Mouse (Mus musculus): ENCODE measurements at regions not wholly inside any gene's neighbourhood (a gene's known extent, or its start where the extent isn't known, plus 50 kb on each side); places are given as distances from the start of the nearest gene placed in this dataset.
A peak's percentile ranks its signal among the peaks of the same experiment; 100 is the strongest.
"Not testable (repeated sequence)": the region's sequence is repeated elsewhere in the genome, so short reads cannot be mapped to it uniquely, and the experiment has no call there.

- Histone ChIP-seq H3K36me3 (ENCODE audit: control insufficient read depth, insufficient read depth, low read length) (no peaks in the 10 kb centered on the region), H3K9ac (ENCODE audit: low read depth, low read length) (no peak overlapping the region), H3K27me3 (replicated peaks; ENCODE audit: control insufficient read depth, insufficient read depth, low read length) (no peaks in the 10 kb centered on the region), H3K9me3 (ENCODE audit: control insufficient read depth, low read length) (no peaks in the 10 kb centered on the region), H3K4me1 (ENCODE audit: control insufficient read depth, insufficient read depth, low read length) (no peaks in the 10 kb centered on the region), H3K4me3 (ENCODE audit: low read length) (no peak overlapping the region), H3K27ac (ENCODE audit: low read length) (no peak overlapping the region), H3K4me2 (ENCODE audit: low read depth, low read length) (no peak overlapping the region)
- ATAC-seq: no peak
These were observed 397.7 kb upstream of the Tbl1xr1 start for GRCm38 (mm10) chr3:21678734-21679133.

DNA sequence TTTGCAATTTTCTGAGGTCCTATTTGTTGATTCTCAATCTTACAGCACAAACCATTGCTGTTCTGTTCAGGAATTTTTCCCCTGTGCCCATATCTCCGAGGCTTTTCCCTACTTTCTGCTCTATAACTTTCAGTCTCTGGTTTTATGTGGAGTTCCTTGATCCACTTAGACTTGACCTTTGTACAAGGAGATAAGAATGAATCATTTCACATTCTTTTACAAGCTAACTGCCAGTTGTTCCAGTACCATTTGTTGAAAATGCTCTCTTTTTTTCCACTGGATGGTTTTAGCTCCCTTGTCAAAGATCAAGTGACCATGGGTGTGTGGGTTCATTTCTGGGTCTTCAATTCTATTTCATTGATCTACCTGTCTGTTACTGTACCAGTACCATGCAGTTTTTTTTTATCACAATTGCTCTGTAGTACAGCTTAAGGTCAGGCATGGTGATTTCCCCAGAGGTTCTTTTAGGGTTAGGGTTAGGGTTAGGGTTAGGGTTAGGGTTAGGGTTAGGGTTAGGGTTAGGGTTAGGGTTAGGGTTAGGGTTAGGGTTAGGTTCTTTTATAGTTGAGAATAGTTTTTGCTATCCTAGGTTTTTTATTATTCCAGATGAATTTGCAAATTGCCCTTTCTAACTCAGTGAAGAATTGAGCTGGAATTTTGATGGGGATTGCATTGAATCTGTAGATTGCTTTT is 378.3 kb upstream of the Tbl1xr1 start:
- not testable (repeated sequence) for H3K36me3 ChIP-seq (ENCODE audit: control insufficient read depth, insufficient read depth, low read length); H3K27ac ChIP-seq (ENCODE audit: low read length); H3K4me2 ChIP-seq (ENCODE audit: low read depth, low read length); H3K9me3 ChIP-seq (ENCODE audit: control insufficient read depth, low read length); H3K27me3 ChIP-seq (replicated peaks; ENCODE audit: control insufficient read depth, insufficient read depth, low read length); H3K4me1 ChIP-seq (ENCODE audit: control insufficient read depth, insufficient read depth, low read length); H3K4me3 ChIP-seq (ENCODE audit: low read length); H3K9ac ChIP-seq (ENCODE audit: low read depth, low read length)
- 46% methylated on average over 1 of the region's 1 CpGs for WGBS
- peak; percentile 59 for ATAC-seq

GRCm38 (mm10) chr3:21699526-21699925 is 376.9 kb upstream of the Tbl1xr1 start:
- H3K4me1 ChIP-seq (ENCODE audit: control insufficient read depth, insufficient read depth, low read length): peaks cover 3% of the 10 kb centered on the region; the same call in 1 of the 2 replicates
- no peak overlapping the region for H3K9ac ChIP-seq (ENCODE audit: low read depth, low read length)
- no peak overlapping the region for H3K4me2 ChIP-seq (ENCODE audit: low read depth, low read length)
- ATAC-seq: peak; percentile 36
- WGBS: 97% methylated on average over 1 of the region's 1 CpGs
- H3K27me3 ChIP-seq (replicated peaks; ENCODE audit: control insufficient read depth, insufficient read depth, low read length): no peaks in the 10 kb centered on the region
- H3K36me3 ChIP-seq (ENCODE audit: control insufficient read depth, insufficient read depth, low read length): no peaks in the 10 kb centered on the region
- H3K27ac ChIP-seq (ENCODE audit: low read length): no peak overlapping the region
- no peaks in the 10 kb centered on the region for H3K9me3 ChIP-seq (ENCODE audit: control insufficient read depth, low read length)
- no peak overlapping the region for H3K4me3 ChIP-seq (ENCODE audit: low read length)

DNA sequence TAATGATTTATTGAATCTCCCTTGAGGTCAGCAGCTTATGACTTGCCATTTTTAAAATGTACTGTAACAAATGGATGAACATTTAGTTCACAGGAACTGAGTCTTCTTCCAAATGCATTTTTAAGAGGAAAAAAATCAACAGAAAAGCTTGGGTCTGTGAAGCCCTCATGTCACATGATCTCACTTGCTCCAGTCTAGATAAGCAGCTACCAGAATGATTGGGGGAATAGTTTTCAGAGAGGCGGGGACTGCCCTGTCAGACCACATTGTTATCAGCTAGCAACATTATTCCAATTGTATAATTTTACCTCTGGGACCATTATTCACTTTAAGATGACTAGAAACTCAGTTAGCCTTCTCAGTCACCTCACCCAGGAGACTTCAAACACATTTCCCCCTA is 376.1 kb upstream of the Tbl1xr1 start:
- Histone ChIP-seq H3K9ac (ENCODE audit: low read depth, low read length) (no peak overlapping the region), H3K36me3 (ENCODE audit: control insufficient read depth, insufficient read depth, low read length) (no peaks in the 10 kb centered on the region), H3K4me2 (ENCODE audit: low read depth, low read length) (no peak overlapping the region), H3K4me3 (ENCODE audit: low read length) (no peak overlapping the region), H3K4me1 (ENCODE audit: control insufficient read depth, insufficient read depth, low read length) (peaks cover 3% of the 10 kb centered on the region; the same call in 1 of the 2 replicates), H3K9me3 (ENCODE audit: control insufficient read depth, low read length) (no peaks in the 10 kb centered on the region), H3K27ac (ENCODE audit: low read length) (no peak overlapping the region), H3K27me3 (replicated peaks; ENCODE audit: control insufficient read depth, insufficient read depth, low read length) (no peaks in the 10 kb centered on the region)
- WGBS: 69% methylated on average over 1 of the region's 1 CpGs
- ATAC-seq: peak; percentile 52; the same call in 1 of the 2 replicates

GRCm38 (mm10) chr3:21726747-21727505 is 349.5 kb upstream of the Tbl1xr1 start:
- 74% methylated on average over 4 of the region's 4 CpGs for WGBS
- no peak overlapping the region for H3K27ac ChIP-seq (ENCODE audit: low read length)
- no peak overlapping the region for H3K4me2 ChIP-seq (ENCODE audit: low read depth, low read length)
- H3K4me3 ChIP-seq (ENCODE audit: low read length): no peak overlapping the region
- H3K4me1 ChIP-seq (ENCODE audit: control insufficient read depth, insufficient read depth, low read length): no peaks in the 10 kb centered on the region
- H3K9me3 ChIP-seq (ENCODE audit: control insufficient read depth, low read length): no peaks in the 10 kb centered on the region
- no peak for ATAC-seq
- no peaks in the 10 kb centered on the region for H3K27me3 ChIP-seq (replicated peaks; ENCODE audit: control insufficient read depth, insufficient read depth, low read length)
- no peaks in the 10 kb centered on the region for H3K36me3 ChIP-seq (ENCODE audit: control insufficient read depth, insufficient read depth, low read length)
- no peak overlapping the region for H3K9ac ChIP-seq (ENCODE audit: low read depth, low read length)

DNA sequence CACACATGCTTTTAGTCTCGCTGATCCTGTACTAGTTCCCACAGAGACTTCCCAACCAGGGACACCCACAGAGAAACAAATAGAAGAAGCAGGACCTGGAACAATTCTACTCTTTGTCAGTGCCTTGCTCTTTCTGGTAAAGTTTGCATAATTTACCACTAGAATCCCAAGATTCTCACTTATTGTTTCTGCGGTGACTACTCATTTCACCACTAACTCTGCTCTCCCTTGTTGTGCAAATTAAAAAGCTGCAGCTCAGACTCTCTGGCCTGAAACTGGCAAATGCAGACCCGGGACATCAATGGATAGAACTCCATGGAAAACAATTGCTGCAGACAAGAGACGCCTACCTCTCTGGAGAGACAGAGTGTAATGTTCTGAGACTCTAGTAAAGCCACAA is 348.4 kb upstream of the Tbl1xr1 start:
- no peaks in the 10 kb centered on the region for H3K36me3 ChIP-seq (ENCODE audit: control insufficient read depth, insufficient read depth, low read length)
- ATAC-seq: no peak
- no peak overlapping the region for H3K27ac ChIP-seq (ENCODE audit: low read length)
- H3K27me3 ChIP-seq (replicated peaks; ENCODE audit: control insufficient read depth, insufficient read depth, low read length): no peaks in the 10 kb centered on the region
- 69% methylated on average over 4 of the region's 4 CpGs for WGBS
- H3K4me3 ChIP-seq (ENCODE audit: low read length): no peak overlapping the region
- no peak overlapping the region for H3K4me2 ChIP-seq (ENCODE audit: low read depth, low read length)
- H3K4me1 ChIP-seq (ENCODE audit: control insufficient read depth, insufficient read depth, low read length): no peaks in the 10 kb centered on the region
- H3K9me3 ChIP-seq (ENCODE audit: control insufficient read depth, low read length): no peaks in the 10 kb centered on the region
- no peak overlapping the region for H3K9ac ChIP-seq (ENCODE audit: low read depth, low read length)

GRCm38 (mm10) chr3:21729328-21729727 is 347.1 kb upstream of the Tbl1xr1 start:
- WGBS: 96% methylated on average over 1 of the region's 1 CpGs
- H3K27ac ChIP-seq (ENCODE audit: low read length): no peak overlapping the region
- no peak overlapping the region for H3K4me3 ChIP-seq (ENCODE audit: low read length)
- H3K4me2 ChIP-seq (ENCODE audit: low read depth, low read length): no peak overlapping the region
- no peaks in the 10 kb centered on the region for H3K4me1 ChIP-seq (ENCODE audit: control insufficient read depth, insufficient read depth, low read length)
- no peaks in the 10 kb centered on the region for H3K9me3 ChIP-seq (ENCODE audit: control insufficient read depth, low read length)
- ATAC-seq: no peak
- no peaks in the 10 kb centered on the region for H3K36me3 ChIP-seq (ENCODE audit: control insufficient read depth, insufficient read depth, low read length)
- no peak overlapping the region for H3K9ac ChIP-seq (ENCODE audit: low read depth, low read length)
- no peaks in the 10 kb centered on the region for H3K27me3 ChIP-seq (replicated peaks; ENCODE audit: control insufficient read depth, insufficient read depth, low read length)

DNA sequence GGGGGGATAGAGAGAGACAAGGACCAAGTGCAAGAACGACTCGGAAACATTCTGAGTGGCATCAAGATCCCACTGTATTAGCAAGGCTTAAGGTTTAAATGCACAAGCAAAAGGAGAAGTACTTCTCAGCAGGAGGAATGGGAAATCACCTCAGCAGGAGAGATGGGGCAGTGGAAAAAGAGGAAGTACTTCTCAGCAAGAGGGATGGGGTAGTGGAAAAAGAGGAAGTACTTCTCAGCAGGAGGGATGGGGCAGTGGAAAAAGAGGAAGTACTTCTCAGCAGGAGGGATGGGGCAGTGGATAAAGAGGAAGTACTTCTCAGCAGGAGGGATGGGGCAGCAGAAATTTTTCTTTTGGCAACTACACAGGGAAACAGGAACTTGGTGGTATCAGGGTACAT is 340.8 kb upstream of the Tbl1xr1 start:
- not testable (repeated sequence) for H3K4me2 ChIP-seq (ENCODE audit: low read depth, low read length); ATAC-seq; H3K9ac ChIP-seq (ENCODE audit: low read depth, low read length); H3K9me3 ChIP-seq (ENCODE audit: control insufficient read depth, low read length); H3K4me1 ChIP-seq (ENCODE audit: control insufficient read depth, insufficient read depth, low read length); H3K27ac ChIP-seq (ENCODE audit: low read length); H3K4me3 ChIP-seq (ENCODE audit: low read length); H3K36me3 ChIP-seq (ENCODE audit: control insufficient read depth, insufficient read depth, low read length); H3K27me3 ChIP-seq (replicated peaks; ENCODE audit: control insufficient read depth, insufficient read depth, low read length)
- 91% methylated on average over 2 of the region's 2 CpGs for WGBS

DNA sequence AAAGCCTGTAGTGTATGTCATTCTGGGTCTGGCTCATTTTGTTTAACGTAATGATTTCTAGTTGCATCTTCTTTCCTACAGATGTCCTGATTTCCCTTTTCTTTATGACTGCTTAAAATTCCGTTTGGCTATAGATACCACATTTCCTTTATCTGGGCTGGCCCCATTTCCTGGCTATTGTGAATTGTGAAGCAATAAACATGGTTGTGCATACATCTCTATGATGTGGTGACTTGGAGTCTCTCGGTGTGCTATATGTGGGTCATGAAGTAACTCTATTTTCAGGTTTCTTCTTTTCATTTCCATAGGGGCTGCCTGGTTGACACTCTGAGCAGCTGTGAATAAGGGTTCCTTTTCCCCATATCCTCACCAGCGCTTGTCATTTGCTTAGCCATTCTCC is 336.7 kb upstream of the Tbl1xr1 start:
- H3K36me3 ChIP-seq (ENCODE audit: control insufficient read depth, insufficient read depth, low read length): no peaks in the 10 kb centered on the region
- WGBS: 77% methylated on average over 4 of the region's 4 CpGs
- H3K9ac ChIP-seq (ENCODE audit: low read depth, low read length): no peak overlapping the region
- no peak overlapping the region for H3K4me2 ChIP-seq (ENCODE audit: low read depth, low read length)
- ATAC-seq: no peak
- H3K4me1 ChIP-seq (ENCODE audit: control insufficient read depth, insufficient read depth, low read length): no peaks in the 10 kb centered on the region
- H3K4me3 ChIP-seq (ENCODE audit: low read length): no peak overlapping the region
- no peak overlapping the region for H3K27ac ChIP-seq (ENCODE audit: low read length)
- H3K9me3 ChIP-seq (ENCODE audit: control insufficient read depth, low read length): no peaks in the 10 kb centered on the region
- H3K27me3 ChIP-seq (replicated peaks; ENCODE audit: control insufficient read depth, insufficient read depth, low read length): no peaks in the 10 kb centered on the region
